Mouse (Mus musculus): ENCODE data around the gene Kcnk3.

DNA sequence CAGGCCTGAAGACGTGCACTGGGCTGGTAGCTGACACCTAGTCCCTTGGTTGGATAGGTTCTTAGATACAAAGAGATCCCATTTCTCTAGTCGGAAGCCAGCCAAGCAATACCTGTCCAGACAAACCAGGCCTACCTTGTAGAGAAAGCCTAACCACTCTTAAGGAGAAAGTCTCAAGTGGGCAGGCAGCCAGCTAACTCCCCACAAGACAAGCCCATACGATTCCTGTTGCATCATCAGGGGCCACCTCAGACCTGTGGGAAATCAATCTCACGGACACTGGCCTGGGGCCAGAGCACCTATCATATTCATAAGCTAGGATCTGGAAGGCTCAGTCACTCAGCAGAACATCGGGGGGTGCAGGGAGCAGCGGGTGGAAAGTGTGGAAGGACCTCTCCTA lies 65.3 kb downstream of the Kcnk3 start:
- TF ChIP-seq CTCF (IDR thresholded peaks at IDR 0.05; ENCODE audit: control insufficient read depth, insufficient read depth, insufficient read length), result no peak
- TF ChIP-seq USF1 (IDR thresholded peaks at IDR 0.05; ENCODE audit: low read depth), result no peak
- no peak for TF ChIP-seq CEBPB (IDR thresholded peaks at IDR 0.05; ENCODE audit: low read depth)
- no peak for TF ChIP-seq MYOD1 (IDR thresholded peaks at IDR 0.05; ENCODE audit: control insufficient read depth, insufficient read length, low read depth)
